Mouse (Mus musculus) natural killer cell, adult 2 months (primary cell): Measurements from ENCODE around the gene Dcbld2.
"Not testable (repeated sequence)": the region's sequence is repeated elsewhere in the genome, so short reads cannot be mapped to it uniquely, and the experiment has no call there.

Experiments
- DNase-seq, 2 experiments: peaks; one replicate each; pipeline ENCODE4 v3.0.0; 2022; ENCODE audit warnings: low spot score in 2 of 2

The Dcbld2 gene

GRCm38 (mm10) chr16:58450648-58451047 is 42.4 kb downstream of the Dcbld2 start:
- DNase-seq, result no peak

- no peak for DNase-seq
Measured at GRCm38 (mm10) chr16:58451647-58452046, 43.4 kb downstream of the Dcbld2 start.

- DNase-seq, result no peak
Measured at GRCm38 (mm10) chr16:58453138-58453537, 44.9 kb downstream of the Dcbld2 start.

GRCm38 (mm10) chr16:58453820-58454219 is 45.6 kb downstream of the Dcbld2 start:
- no peak for DNase-seq

- peak; percentile 29 to 57 for DNase-seq
Measured at GRCm38 (mm10) chr16:58454617-58455016, 46.4 kb downstream of the Dcbld2 start.

- no peak for DNase-seq
Measured at GRCm38 (mm10) chr16:58455118-58455517, 46.9 kb downstream of the Dcbld2 start.

- no peak for DNase-seq
Measured at GRCm38 (mm10) chr16:58456445-58456844, 48.2 kb downstream of the Dcbld2 start.

- no peak for DNase-seq
Measured at GRCm38 (mm10) chr16:58456991-58457390, 48.7 kb downstream of the Dcbld2 start.

GRCm38 (mm10) chr16:58459966-58460365 is 51.7 kb downstream of the Dcbld2 start:
- not testable (repeated sequence) for DNase-seq

- DNase-seq, result no peak
Measured at GRCm38 (mm10) chr16:58460386-58460785, 52.1 kb downstream of the Dcbld2 start.

GRCm38 (mm10) chr16:58461856-58462518 is 53.7 kb downstream of the Dcbld2 start:
- DNase-seq, result no peak

- DNase-seq, result no peak
Measured at GRCm38 (mm10) chr16:58462519-58462918, 54.3 kb downstream of the Dcbld2 start.

- DNase-seq, result no peak
Measured at GRCm38 (mm10) chr16:58464051-58464450, 55.8 kb downstream of the Dcbld2 start.

- DNase-seq, result no peak
Measured at GRCm38 (mm10) chr16:58465412-58465811, 57.2 kb downstream of the Dcbld2 start.

- no peak for DNase-seq
Measured at GRCm38 (mm10) chr16:58470061-58470460, 61.8 kb downstream of the Dcbld2 start.

- no peak for DNase-seq
Measured at GRCm38 (mm10) chr16:58470841-58471240, 62.6 kb downstream of the Dcbld2 start.

- DNase-seq, result no peak
Measured at GRCm38 (mm10) chr16:58474875-58475274, 66.6 kb downstream of the Dcbld2 start.

- no peak for DNase-seq
Measured at GRCm38 (mm10) chr16:58475544-58476154, 67.4 kb downstream of the Dcbld2 start.

- DNase-seq, result peak in 1 of 2 experiments; percentile 8
Measured at GRCm38 (mm10) chr16:58476363-58476762, 68.1 kb downstream of the Dcbld2 start.

GRCm38 (mm10) chr16:58479898-58480448 is 71.7 kb downstream of the Dcbld2 start:
- DNase-seq, result no peak

GRCm38 (mm10) chr16:58481219-58481905 is 73.1 kb downstream of the Dcbld2 start:
- peak in 1 of 2 experiments; percentile 16 for DNase-seq

- DNase-seq, result no peak
Measured at GRCm38 (mm10) chr16:58481906-58482270, 73.6 kb downstream of the Dcbld2 start.

- DNase-seq, result no peak
Measured at GRCm38 (mm10) chr16:58482296-58482695, 74.1 kb downstream of the Dcbld2 start.
